Comparison of ENCODE assay signal across 9 mouse cellular contexts in the genomic region with DNA sequence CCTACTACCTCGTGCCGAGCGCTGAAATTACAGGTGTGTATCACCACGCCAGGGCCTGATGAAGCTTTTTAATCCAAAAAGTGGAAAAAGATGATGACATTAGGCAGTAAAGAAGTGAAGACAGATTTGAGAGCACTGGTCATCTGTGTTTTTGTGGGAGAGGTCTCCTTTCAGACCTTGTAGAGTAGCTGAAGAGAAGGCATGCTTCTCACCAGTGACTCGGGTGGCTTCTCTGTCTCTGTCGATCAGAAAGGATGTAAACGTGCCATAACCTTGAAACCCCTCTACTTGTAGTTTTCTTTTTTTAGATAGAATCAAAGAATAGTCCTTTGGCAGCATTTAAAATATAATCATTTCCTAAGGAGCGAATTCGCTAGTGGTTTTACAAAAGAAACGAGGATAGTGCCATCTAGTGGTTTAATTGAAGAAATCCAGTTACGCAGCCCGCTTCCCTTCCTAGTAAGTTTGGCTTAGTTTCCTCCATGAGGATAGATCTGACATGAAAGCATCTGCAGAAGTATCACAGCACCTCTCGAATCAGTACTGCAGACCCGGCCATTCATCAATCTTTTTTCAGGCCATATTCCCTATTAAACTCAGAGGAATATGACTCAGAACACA. TPM values are rescaled to one million over a fixed set of nuclear protein-coding genes. Genes with fewer than 3 reads are reported as not detected.
A peak's percentile ranks its signal among the peaks of the same experiment; 100 is the strongest.
DNase-seq lines count a peak whose midpoint lies in the region; ATAC-seq lines count a peak whose summit lies in the region.
"Had no signal": no experiment of that assay in that cellular context is flagged by ENCODE, and none has a peak within 500 bp of the region (broad histone marks: within the 10 kb centered on the region; RNA-seq: fewer than 3 reads in every experiment).

No protein-coding gene starts in this region.

- no peak overlapping the region for H3K9ac ChIP-seq in liver, embryonic 12.5 days

- peak; percentile 74 for ATAC-seq in inflammation-experienced regulatory T-cells, adult 6 months
- ATAC-seq in liver, embryonic 12.5 days: 0 out of 2 replicates have a peak, but pooled peaks have one; percentile 15

- peaks cover 4% of the 10 kb centered on the region; the same call in 1 of the 2 replicates for H3K4me1 ChIP-seq in forebrain, embryonic 10.5 days
- H3K4me1 ChIP-seq in liver, embryonic 12.5 days: 0 out of 2 replicates have a peak, but pooled peaks cover 3% of the 10 kb centered on the region

- WGBS in forebrain, embryonic 10.5 days: 32% methylated on average over 14 of the region's 14 CpGs
- WGBS in liver, embryonic 12.5 days (ENCODE audit: insufficient replicate concordance): 32% methylated on average over 14 of the region's 14 CpGs

- H3K27me3 ChIP-seq in forebrain, embryonic 10.5 days (ENCODE audit: poor library complexity, severe bottlenecking): no peaks in the 10 kb centered on the region
- no peaks in the 10 kb centered on the region; the same call in 1 of the 2 replicates for H3K27me3 ChIP-seq in liver, embryonic 12.5 days (replicated peaks)

- H3K4me2 ChIP-seq in liver, embryonic 12.5 days: 0 out of 2 replicates have a peak overlapping the region, but pooled peaks have one; percentile 8

- no peaks in the 10 kb centered on the region for H3K9me3 ChIP-seq in forebrain, embryonic 10.5 days
- H3K9me3 ChIP-seq in liver, embryonic 12.5 days (replicated peaks): no peaks in the 10 kb centered on the region

- no peak overlapping the region for H3K4me3 ChIP-seq in forebrain, embryonic 10.5 days
- H3K4me3 ChIP-seq in liver, embryonic 12.5 days: no peak overlapping the region

- no peaks in the 10 kb centered on the region for H3K36me3 ChIP-seq in forebrain, embryonic 10.5 days (replicated peaks)
- no peaks in the 10 kb centered on the region for H3K36me3 ChIP-seq in liver, embryonic 12.5 days

- DNase-seq in right cerebral cortex, postnatal 10 days (ENCODE audit: low spot score in 2 of 2): peak; percentile 64 to 71
- DNase-seq in right cerebral cortex, postnatal 4 days: no peak
- DNase-seq in c-Kit-negative CD71-positive TER-119-positive erythroid progenitor cells, embryonic 14.5 days (ENCODE audit: low read depth, low spot score): peak; percentile 36
- peak; percentile 28 for DNase-seq in forebrain, embryonic 10.5 days (ENCODE audit: extremely low spot score, low spot score)
- DNase-seq in neural tube, embryonic 10.5 days (ENCODE audit: extremely low spot score, low spot score): peak; percentile 25
- DNase-seq in urinary bladder, adult 18-20 months (ENCODE audit: low spot score in 2 of 2): no peak

- no peak overlapping the region for H3K27ac ChIP-seq in forebrain, embryonic 10.5 days
- no peak overlapping the region for H3K27ac ChIP-seq in liver, embryonic 12.5 days
- H3K27ac ChIP-seq: macrophage had no signal

RNA-seq across cellular contexts. Expression of a gene that starts 21.2 kb away (rescaled TPM):
- 237 and 275 TPM in 2 replicates for polyA plus RNA-seq in forebrain, embryonic 10.5 days (2016; fragmentation: Nextera tagmentation; extraction: Ambion mirVana)
- polyA plus RNA-seq in inflammation-experienced regulatory T-cells, adult 6 months (2017; shearing (Covaris generic)): 100 to 1,000 TPM; 171 to 196 (median 176) TPM
- 156 and 159 TPM in 2 replicates for polyA plus RNA-seq in liver, embryonic 12.5 days (2016; fragmentation: Nextera tagmentation; extraction: Ambion mirVana)

RNA-seq across cellular contexts. Expression of a gene that starts 50.5 kb away (rescaled TPM):
- 3.5 and 4.4 TPM in 2 replicates for polyA plus RNA-seq in forebrain, embryonic 10.5 days (2016; fragmentation: Nextera tagmentation; extraction: Ambion mirVana)
- 10 to 100 TPM in 2 of 3 experiments, 1 to 10 TPM in 1; 5.2 to 15.0 (median 14.6) TPM for polyA plus RNA-seq in inflammation-experienced regulatory T-cells, adult 6 months (2017; shearing (Covaris generic))
- polyA plus RNA-seq in liver, embryonic 12.5 days (2016; fragmentation: Nextera tagmentation; extraction: Ambion mirVana): 2.8 and 3.0 TPM in 2 replicates

RNA-seq across cellular contexts. Expression of a gene that starts 50.9 kb away (rescaled TPM):
- 21.7 and 24.3 TPM in 2 replicates for polyA plus RNA-seq in forebrain, embryonic 10.5 days (2016; fragmentation: Nextera tagmentation; extraction: Ambion mirVana)
- 1 to 10 TPM; 8.5 to 9.9 (median 9.3) TPM for polyA plus RNA-seq in inflammation-experienced regulatory T-cells, adult 6 months (2017; shearing (Covaris generic))
- 16.9 and 19.1 TPM in 2 replicates for polyA plus RNA-seq in liver, embryonic 12.5 days (2016; fragmentation: Nextera tagmentation; extraction: Ambion mirVana)

Comparison
In these comparisons a context has a peak if more than half of its experiments do, and no peak if none do; other contexts are left out.
1. DNase-seq: peak in right cerebral cortex, postnatal 10 days (2 of 2), c-Kit-negative CD71-positive TER-119-positive erythroid progenitor cells, embryonic 14.5 days (single experiment), forebrain, embryonic 10.5 days (single experiment) and neural tube, embryonic 10.5 days (single experiment); none in right cerebral cortex, postnatal 4 days (single experiment) and urinary bladder, adult 18-20 months (0 of 2).